Mouse (Mus musculus): ENCODE measurements around the gene Olfr1283.
"Not testable (repeated sequence)": the region's sequence is repeated elsewhere in the genome, so short reads cannot be mapped to it uniquely, and the experiment has no call there.

The Olfr1283 gene

GRCm38 (mm10) chr2:111366490-111366889 lies at the start of gene Olfr1283:
Gene Olfr1283, plus strand, starts transcription at chr2:111366790.
- DNase-seq, result no peak

GRCm38 (mm10) chr2:111326220-111326619 lies 40.4 kb upstream of the Olfr1283 start, which contains the start of gene Olfr1281:
Gene Olfr1281, plus strand, starts transcription at chr2:111326520.
- DNase-seq, result no peak

GRCm38 (mm10) chr2:111333721-111334120 lies 32.9 kb upstream of the Olfr1283 start:
- not testable (repeated sequence) for DNase-seq

GRCm38 (mm10) chr2:111335976-111336375 lies 30.6 kb upstream of the Olfr1283 start, which contains the start of gene Olfr1282:
Gene Olfr1282, minus strand, starts transcription at chr2:111336076.
- DNase-seq, result no peak

GRCm38 (mm10) chr2:111375222-111375621 lies 8.6 kb downstream of the Olfr1283 start, which contains the start of gene Olfr1284:
Gene Olfr1284, plus strand, starts transcription at chr2:111375522.
- DNase-seq, result no peak

Data from retina, postnatal 1 day (tissue).